Mouse (Mus musculus): ENCODE measurements around the gene Slit3.

Slit3 gene

DNA sequence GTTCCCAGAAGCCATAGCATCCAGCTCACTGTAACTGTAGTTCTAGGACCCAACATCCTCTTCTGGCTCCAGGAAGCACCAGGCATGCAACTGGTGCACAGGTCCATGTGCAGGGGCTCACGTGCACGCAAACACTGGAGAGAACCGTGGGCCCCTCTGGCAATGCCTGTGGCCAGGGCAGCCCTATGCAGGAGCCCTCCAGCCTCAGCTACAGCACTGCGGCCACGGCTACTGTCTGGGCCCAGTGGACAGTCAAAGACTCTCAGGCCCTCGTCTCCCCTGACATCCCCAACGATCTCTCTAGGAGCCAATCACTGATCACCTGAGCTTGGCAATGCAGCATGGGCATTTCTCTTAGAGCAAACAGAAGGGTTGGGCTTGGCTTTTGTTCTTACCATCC, 572.6 kb downstream of the Slit3 start:
- DNase-seq (ENCODE audit: low spot score): no peak

DNA sequence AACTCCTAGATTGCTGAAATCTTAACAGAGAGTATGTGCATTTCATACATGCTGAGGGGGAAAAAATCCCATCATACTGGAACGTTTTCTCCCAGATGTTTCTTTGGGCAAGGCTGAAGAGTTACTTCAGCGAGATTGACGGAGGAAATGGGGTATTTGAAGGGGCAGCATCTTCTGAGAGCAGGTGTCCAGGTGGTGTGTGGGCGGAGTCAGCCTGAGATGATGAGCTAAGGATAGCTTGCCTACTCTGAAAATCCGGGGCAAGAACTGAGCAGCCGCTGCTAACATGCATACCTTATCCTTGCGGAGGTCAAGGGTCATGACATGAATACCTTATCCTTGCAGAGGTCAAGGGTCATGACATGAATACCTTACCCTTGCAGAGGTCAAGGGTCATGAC, 576.5 kb downstream of the Slit3 start:
- DNase-seq (ENCODE audit: low spot score): no peak

DNA sequence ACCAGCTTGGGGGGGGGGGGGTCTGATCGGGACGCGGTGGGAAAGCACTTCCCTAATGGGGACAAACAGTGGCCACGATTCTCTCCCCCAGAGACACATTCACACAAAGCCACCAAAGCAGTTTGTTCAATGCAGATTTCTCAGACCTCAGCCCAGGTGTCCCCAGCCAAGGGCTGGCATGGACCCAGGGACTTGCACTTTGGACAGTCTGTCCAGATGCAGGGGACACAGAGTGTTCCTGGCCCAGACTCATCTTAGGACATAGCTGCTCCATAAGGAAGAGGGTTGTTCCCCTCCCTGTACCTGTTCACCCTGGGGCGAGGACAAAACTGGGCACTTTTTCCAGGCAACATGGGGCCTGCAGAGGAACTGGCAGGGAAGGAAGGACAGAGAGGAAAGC, 577.9 kb downstream of the Slit3 start:
- DNase-seq (ENCODE audit: low spot score): peak; percentile 16

DNA sequence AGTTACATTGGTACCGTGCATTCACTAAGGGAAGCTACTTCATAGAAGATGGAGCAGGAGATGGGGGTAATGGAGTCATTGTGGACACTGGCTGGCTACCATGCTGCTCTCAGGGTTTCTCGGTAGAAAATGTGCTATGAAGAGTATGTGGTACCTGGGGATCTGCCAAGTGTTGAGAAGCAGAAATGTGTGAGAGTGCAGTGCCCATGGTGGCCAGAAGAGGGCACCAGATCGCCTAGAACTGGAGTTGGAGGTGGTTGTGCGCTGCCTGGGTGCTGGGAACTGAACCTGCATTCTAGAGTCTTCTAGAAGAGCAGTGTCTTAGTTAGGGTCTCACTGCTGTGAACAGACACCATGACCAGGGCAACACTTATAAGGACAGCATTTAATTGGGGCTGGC, 582.4 kb downstream of the Slit3 start:
- no peak for DNase-seq (ENCODE audit: low spot score)

DNA sequence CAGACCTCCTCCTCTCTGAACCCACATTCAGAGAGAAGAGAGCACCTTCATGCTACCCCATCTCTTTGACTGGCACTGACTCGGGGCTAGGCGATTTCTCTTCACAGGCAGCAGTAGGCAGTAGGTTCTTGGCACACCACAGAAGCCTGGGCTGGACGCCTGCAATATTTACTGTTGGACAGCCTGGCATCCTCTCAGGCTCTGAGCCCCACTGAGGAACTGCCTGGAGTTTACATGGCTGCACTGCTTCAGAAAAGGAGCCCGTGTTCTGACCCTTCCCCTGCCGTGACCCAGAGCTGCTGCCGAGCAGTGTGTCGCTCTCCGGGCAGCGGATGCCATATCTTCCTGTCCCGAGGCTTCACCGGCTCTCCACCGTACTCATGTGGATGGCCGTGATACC, 583.4 kb downstream of the Slit3 start:
- no peak for DNase-seq (ENCODE audit: low spot score)

DNA sequence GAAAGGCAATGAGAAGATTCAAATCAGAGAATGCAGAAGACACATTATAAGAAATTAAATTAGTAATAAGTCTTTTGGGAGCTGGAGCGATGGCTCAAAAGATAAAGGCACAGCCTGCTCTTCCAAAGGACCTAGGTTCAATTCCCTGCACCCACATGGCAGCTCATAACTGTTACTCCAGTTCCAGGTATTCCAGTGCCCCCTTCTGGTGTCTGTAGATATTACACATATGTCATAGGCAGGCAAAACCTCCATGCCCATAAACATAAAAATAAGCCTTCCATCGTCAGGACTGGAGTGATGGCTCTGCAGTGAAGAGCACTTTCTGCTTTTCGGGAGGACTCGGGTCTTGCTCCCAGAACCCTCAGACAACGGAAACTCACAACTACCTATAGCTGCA, 583.9 kb downstream of the Slit3 start:
- no peak for DNase-seq (ENCODE audit: low spot score)

DNA sequence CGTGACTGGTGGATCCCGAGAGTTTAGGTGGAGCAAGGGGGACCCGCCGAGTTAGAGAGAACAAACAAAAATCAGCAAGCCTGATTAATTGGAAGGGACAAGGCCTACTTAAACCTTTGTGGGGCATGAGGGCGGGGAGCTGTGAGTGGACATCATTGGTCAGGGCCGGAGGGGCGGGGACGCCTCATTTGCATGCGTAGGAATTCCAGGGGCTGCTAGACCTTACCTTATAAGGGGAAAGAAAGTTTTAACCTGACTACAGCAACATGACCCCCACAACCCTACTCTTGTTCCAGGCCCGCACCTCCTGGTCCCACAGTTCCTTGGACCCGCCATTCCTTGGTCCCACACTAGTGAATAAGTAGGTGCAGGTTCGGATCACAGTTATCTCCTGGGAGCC, 586.4 kb downstream of the Slit3 start:
- DNase-seq (ENCODE audit: low spot score): no peak

DNA sequence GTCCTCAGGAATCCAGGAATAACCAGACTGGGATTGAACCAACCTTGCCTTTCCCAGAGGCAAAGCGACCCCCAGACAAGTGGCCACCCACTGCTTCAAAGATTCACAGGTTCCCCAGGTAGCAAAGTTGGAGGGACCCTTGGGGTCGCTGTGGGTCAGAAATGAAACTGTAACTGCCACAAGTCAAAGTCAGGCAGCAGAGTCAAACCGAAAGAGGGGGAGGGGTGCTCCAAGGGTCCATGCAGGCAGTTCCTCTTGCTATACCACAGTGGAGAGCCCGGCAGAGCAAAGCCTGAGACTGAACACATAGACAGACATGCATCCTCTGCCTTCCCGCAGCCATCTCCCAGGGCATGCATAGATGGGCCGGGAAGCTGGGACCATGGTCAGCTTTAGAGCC, 590.3 kb downstream of the Slit3 start:
- DNase-seq (ENCODE audit: low spot score): no peak

DNA sequence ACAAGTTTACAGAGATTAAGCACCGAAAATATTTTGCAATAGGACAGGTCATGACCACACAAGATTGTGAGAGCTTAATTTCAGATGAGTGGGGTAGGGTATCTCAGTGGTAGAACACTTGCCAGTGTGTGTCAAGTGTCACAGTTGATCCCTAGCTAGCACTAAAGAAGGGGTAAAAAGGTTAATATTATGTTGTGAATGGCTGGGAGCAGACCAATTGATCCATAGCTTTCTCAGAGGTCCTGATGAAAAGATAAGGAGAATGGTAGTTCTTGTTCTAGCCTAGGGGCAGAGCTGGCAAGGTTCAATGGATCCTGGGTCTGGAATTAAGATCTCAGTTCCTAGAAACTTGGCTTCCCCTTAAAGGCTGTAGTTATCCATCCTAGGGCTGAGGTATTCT, 597.9 kb downstream of the Slit3 start:
- no peak for DNase-seq (ENCODE audit: low spot score)

DNA sequence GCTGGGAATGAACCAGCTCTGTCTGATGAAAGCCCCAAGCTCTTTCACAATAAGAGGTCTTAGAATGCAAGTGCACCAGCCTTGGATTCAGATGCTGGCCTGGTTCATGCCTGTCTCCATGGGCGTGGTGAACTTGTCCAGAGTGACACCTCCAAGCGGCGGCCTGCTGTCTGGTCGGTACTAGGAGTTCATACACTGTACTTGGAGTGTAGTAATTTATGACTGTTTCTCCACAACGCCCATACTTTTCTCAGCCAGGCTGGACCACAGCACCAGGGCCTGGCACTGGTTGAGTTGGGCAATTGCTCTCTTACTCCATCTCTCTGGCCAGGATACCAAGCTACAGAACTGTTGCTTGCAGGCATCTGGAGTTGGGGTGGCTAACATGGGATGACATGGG, 602.9 kb downstream of the Slit3 start:
- peak; percentile 26 for DNase-seq (ENCODE audit: low spot score)

DNA sequence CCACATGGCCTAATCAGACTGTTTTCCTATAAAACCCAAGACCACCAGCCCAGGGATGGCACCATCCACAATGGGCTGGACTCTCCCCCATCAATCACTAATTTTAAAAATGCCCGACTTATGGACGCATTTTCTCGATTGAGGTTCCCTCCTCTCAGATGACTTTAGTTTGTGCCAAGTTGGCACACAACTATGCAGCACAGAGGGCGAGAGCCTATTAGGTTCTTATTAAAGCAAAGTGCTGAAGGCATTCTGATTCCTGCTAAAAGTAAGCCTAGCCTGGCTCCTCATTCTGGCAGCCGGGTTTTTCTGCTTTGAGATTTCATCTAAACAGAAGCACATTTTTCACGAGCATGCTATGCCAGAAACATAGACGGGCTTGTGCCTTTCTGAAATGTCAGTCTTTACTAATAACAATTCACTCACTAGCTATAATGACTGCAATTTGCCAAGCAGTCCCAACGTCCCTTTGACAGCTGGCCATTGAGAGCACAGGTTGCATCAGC, 605.4 kb downstream of the Slit3 start:
- no peak for DNase-seq (ENCODE audit: low spot score)

DNA sequence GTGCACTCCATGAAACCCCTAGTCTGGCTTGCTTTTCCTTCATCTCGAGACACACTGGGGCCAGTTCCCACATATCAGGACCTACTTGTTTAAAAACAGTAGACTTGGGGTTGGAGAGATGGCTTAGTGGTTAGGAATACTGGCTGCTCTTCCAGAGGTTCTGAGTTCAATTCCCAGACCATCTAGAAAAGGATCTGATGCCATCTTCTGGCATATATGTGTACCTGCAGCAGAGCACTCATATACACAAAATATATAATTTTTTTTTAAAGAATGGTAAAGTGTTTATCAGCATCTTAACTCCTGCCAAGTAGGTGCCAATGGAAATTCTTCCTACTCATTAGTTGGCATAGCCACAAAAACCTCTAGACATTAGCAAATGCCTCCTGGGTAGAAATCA, 607.2 kb downstream of the Slit3 start:
- DNase-seq (ENCODE audit: low spot score): no peak

DNA sequence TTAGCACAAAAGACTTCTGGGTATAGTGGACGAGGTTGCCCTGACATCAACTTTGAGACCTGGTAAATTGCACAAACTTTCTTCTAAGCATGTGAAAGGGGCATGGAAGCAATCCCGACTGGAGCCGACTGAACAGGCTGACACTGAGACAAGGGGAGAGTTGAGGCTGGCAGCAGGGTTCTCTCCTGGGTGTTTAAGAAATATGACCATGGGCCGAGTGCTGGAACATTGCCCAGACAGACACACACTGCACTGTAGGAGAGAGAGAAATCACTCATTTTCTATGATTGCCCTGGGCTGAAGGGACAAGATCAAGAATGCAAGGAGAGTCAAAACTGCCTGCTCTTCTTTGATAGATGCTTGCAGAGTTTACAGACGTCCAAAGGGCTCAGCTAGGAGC, 608.2 kb downstream of the Slit3 start:
- peak; percentile 60 for DNase-seq (ENCODE audit: low spot score)

DNA sequence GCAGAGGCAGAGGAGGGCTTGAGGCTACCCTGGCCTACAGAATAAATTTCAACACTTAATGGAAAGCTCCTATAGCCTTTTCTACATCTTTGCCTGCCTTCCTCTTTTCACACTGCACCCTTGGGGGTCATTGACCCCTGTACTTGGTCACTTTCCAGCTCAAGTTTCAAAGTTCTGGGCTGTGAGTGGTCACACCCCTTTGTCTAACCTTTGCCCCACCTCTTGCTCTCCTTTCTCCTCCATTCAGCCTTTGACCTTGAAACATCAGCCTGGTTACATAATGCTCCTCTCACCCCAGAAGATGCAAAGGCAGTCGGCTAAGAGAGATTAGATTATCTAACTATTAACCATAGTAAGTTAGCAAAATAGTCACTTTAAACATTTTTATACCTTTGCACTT, 611.3 kb downstream of the Slit3 start:
- no peak for DNase-seq (ENCODE audit: low spot score)

DNA sequence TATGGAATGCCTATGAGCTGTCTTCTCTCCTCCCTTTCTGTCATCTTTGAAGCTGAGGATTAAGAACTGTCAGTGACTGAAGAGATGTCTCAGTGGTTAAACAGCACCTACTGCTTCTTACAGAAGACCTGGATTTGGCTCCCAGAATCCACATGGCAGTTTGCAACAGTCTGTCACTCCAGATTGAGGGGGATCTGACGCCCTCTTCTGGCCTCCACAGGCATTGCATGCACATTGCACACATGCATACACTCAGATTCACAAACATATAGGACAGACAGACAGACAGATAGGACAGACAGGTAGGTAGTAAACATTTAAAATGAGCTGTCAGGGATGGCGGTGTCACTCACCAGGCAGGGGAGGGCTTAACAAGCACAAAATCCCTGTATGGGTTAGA, 615.8 kb downstream of the Slit3 start:
- no peak for DNase-seq (ENCODE audit: low spot score)

DNA sequence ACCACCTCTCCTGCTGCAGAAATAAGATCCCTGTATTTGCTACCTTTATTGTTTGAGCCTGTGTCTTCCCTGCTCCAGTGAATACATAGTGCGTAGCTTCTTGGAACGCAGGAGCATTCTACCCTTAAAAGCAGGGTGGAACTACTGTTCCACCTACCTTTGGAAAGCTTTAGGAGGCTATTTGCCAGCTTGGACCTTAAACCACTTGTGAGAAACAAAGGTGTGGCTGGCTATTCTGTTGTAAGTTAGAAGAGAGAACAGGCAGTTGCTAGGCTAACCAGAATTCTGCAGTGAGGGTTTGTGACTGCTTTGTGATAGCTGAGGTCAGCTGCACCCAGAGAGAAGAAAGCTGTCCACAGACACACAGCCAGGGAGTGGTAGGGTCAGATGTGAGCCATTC, 616.2 kb downstream of the Slit3 start:
- DNase-seq (ENCODE audit: low spot score): no peak

DNA sequence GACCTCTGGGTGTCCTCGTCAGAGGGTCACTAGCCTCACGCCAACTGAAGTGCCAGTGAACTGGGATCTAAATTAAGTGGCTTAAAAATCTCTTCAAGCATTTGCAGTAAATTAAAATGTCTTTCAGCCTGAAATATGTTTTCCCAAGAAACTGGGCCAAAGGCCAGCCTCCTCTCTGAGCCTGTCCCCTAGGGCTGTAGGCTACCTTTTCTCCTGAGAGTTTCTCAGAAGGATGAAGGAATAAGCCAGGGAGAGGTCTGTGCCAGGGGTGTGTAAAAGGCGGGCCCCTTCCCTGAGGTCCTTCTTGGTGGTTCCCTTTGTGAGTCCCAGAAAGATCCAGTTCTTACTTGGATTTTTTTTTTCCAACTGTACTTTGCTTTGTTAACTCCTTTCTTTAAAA, 617.1 kb downstream of the Slit3 start:
- no peak for DNase-seq (ENCODE audit: low spot score)

DNA sequence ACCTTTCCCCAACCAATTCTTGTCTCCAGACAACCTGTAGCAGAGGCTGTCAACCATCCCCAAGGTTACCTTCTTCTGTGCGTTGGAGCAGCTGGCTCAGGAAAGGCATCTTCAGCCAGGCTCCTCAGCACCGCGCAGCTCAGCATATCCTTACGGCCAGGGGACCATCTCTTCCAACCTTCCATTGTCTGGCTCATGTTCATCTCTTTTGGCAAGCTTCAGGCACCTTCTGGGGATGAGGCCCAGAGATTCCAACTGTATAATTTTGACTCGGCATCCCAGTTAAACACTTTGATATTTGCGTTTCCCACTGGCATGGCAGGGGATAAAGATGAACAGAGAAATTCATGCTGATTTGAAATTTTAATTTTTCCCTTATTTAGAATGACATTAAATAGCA, 622.6 kb downstream of the Slit3 start:
- DNase-seq (ENCODE audit: low spot score): no peak

DNA sequence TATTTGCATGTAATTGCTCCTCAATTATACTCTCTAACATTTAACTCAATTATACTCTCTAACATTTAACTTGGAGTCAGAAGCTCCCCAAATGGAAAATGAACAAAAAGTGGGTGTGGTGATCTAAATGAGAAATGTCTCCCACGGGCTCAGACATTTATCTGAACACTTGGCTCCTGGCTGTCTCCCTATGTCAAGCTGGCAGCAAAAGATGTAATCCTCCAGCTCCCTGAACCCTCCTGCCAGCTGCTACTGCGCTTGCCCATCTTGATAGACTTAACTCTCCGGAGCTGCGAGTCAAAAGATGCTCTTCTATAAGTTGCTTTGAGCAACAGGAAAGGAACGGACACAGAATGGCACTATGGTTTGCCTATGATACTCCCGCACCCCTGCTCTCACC, 623.5 kb downstream of the Slit3 start:
- no peak for DNase-seq (ENCODE audit: low spot score)

DNA sequence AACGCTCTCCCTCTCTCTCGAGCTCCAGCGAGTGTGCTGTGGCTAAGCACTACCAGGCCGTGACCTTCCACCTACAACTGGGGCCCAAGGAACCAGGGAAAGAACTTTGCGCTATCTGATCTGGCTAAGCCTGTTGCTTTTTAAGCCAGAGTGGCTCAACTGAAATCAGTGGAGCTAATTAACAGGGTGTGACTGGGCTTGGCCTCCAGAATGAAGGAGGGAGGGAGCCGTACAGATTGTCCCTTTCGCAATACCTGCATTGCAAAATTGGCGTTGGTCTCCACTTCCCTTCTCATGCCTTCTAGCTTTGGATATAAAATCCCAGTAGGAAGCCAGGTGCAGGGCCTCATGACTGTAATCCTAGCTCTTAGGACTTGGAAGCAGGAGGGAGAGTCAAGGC, 629.6 kb downstream of the Slit3 start:
- DNase-seq (ENCODE audit: low spot score): peak; percentile 80

DNA sequence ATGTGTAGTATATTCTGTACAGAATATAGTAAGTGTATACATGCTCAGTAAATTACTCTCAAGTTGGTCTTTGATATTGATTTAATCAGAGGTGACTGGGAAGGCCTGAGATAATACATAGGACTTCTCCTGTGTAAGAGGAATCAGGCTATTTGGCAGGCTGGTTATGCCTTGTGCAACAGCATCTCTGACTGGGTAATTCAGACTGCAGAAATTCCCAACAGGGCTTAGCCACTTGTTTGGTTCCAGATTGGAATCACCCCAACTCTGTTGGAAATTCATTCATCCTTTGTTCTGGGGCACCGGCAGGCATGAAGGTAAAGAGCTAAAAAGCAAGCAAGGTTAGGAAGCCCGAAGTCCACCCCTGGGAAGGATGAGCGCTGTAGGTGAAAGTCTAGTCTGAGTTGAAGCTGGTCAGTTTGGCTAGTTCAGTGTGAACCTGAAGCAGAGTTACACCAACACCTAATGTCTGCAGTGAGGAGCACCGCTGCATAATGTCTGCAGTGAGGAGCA, 633.9 kb downstream of the Slit3 start:
- no peak for DNase-seq (ENCODE audit: low spot score)

DNA sequence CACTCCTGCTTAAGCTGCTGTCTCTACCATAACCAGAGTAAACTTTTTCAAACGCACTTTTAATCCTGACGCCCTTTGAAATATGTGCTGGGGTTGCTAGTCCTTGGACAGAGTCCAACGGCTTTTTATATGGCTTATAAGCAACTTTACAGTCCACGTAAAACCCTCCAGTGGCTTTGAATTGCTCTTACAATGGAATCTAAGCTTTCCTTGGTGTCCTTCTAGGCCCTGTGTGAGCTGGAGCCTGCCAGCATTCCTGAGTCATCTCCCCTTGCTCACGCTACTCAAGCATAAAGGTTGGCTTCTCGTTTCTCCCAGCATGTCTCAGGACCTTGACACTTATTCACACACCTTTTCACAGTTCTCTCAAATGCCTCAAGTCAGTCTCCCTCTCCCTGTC, 634.5 kb downstream of the Slit3 start:
- DNase-seq (ENCODE audit: low spot score): no peak

DNA sequence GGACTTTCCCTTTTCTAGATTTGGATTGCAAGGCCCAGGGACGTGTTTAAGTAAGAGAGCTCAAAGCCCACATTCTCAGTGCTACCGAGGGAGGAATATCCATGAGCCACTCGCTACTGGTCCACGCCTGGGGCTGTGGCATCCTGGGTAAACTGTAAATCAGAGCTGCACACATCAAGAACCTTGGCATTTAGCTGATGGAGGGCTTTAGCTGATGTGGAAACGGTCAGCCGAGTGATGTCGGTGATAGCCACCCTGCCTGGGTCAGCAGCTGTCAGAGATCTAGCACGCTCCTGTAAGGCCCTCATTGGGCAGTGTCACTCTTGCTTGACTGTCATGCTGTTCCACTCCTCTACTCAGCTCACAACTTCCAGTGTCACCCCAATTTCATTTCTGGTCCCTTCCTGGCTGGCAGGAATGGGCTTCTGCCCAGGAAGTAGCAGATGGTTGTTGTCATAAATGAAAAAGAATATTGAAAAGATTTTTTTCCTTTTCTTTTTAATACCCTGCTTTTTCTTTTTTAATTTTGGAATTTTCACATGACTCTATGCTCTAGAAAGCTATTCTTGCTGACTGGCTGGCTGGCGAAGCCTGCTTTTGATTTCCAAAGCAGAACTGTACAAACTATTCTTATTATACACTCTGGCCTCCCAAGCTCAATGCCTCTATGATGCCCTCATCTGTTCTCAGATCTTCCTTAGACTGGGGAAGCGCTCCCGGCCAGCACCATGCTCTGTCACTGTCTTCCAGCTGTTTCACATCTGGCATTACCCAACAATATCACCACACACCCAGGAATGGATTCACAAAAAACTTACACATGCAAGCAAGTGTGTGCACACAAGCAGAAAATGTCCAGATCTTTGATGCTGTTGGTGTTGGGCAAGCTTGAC, 635.6 kb downstream of the Slit3 start:
- no peak for DNase-seq (ENCODE audit: low spot score)
